Mouse (Mus musculus): ENCODE data around the gene Wbp11.

Gene Wbp11

DNA sequence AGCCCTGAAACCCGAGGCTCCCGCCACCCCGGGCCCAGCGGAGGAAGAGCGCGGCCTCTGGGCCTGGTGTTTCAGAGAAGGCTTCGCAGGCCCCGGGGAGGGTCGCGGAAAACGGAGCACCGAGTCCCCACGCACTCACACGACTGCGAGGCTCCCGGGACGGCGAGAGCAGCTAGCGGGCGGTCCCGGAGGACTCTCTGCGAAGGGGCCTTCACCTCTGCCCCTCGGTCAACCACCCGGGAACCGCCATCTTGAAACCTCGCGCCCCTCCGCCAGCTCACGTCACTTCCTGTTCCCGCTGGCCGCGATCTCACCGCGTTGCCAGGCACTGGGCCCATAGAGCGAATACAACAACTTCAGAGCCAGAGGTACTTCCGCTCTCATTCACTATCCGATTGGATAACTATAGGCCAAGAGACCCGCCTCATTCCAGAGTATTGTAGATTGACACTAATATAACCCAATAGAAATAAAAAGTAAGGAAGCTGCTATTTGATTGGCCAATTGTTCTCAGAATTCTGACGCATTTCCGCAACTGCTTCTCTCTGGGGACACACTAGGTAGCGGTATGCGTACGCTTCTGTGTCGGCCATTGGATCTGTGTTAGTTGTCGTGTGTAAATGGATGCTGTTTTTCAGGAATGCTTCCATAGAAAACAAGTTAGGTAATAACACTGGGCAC, at the start of gene Wbp11:
Wbp11 (minus strand) TSS at position 353 of the 681 bp plus-strand sequence.
- DNase-seq: peak; percentile 95

DNA sequence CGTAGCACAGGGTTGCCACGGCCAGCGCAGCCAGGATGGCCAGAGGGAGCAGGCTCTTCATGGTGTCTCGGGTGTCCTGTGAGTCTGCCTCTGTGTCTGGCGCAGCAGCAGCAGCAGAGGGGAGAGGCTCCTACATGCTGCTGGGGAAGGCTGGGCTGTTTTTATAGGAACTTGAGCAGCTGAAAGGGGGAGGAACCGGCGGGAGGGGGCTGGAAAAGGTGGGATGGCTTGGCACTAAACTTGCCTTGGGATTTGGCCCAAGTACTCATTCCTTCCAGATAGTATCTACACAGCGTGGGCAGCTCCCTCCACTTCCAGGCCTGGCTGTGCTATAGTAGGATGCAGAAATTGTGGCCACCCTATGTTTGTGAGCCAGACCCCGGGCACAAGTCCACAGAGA, 47.6 kb upstream of the Wbp11 start, which contains the start of gene Mgp:
Mgp (minus strand) TSS at position 154 of the 400 bp plus-strand sequence.
- DNase-seq: no peak

DNA sequence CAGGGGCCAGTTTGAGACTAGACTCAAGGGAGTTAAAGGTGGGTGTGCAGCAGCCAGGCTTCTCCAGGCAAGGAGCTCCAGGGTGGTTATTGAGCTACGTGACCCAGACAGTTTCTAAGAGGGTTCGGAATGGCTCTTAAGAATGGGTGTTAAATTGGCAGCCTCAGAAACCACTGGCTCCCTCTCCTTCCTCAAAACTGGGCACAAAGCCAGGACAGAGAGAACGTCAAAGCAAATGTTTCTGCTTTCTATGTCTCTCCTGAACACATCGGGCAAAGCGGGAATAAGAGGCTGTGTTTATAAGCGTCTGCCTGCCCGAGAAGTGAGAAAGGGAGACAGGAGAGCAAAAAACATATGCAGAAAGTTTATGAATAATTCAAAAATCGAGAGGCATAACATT, 46.6 kb upstream of the Wbp11 start:
- no peak for DNase-seq

DNA sequence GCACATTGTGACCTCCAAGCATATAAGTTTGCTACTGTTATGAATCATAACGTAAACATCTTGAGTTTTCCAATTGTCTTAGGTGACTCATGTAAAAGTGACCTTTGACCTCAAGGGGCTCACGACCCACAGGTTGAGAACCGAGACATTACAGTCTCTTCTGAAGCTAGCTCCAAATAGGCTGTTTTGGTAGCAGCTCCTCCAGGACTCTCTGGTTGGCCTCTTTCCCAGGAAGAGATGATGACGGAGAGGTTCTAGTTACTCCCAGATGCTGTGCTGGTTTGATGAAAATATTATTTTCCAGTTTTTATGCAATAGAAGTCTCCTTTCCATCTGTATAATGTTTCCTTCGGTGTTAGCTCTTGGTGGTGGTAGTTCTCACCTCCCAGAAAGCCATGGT, 40.9 kb upstream of the Wbp11 start:
- DNase-seq: no peak

DNA sequence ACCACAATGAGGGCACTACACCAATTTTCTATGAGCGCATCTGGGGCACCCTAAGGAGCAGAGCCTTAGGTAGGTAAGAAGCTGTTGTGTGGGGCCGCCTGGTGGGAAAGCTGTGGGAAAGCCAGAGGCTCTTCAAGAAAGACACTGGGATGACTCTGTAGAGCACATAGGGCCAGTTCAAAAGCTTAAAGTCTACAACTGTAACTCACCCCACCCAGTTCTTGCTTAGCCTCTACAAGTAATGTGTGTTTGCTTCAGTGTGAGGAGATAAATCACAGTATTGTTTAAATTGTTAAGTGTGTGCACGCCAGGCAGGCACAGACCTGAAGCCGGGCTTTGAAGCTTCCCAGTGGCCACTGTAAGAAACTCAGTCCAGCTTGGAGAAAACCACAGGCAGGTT, 38.1 kb upstream of the Wbp11 start:
- no peak for DNase-seq

DNA sequence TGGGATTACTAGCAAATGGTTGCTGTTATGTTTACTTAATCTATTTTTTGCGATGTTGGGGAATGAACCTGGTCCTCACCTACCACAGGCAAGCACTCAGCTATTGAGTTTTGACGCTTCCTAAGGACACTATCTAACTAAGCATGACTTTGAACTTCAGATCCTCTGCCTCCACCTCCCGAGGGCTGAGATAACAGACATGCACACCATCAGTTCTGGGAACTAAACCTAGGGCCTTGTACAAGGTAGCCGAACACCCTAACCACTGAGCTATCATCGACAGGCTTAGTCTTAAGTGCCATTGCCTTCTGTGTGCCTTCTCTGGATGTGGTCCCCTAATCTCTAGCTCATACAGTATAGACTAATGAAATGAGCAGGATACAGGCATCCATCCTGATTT, 37.3 kb upstream of the Wbp11 start:
- DNase-seq: no peak

DNA sequence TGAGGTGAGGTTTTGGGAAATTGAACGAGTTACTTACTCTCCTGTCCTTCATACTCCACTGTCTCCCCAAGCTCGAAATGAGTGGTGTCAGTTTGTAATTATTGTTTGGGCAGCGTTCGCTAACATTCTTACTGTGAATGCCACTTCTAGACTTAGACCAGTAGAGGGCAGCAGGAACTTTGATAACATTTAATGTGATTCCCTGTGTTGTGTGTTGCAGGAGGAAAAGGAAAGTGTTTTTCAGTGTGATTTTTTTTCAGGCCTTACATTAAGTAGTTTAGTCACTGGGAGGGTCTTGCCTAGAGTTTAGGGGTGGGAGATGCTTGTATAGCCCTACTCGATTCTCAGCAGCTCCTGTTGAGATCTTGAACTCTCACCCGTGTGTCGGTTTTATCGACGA, 33.0 kb upstream of the Wbp11 start:
- peak in 1 of 2 experiments; percentile 21 for DNase-seq

DNA sequence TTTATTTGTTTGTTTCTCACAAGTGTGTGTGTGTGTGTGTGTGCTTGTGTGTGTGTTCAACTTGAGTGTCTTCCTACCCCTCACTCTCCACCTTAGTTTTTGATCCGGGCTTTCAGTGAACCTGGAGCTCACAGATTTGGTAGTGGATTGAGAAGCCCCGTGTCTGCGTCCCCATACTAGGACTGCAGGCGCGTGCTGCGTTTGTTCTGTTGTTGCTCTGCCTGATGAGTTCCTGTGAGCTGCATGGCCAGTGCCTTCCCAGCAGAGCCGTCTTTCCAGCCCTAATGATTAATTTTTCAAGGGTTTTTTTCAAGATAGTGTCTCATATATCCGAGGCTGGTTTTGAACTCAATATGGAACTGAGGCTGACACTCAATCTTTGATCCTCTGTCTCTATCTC, 30.4 kb upstream of the Wbp11 start:
- no peak for DNase-seq

DNA sequence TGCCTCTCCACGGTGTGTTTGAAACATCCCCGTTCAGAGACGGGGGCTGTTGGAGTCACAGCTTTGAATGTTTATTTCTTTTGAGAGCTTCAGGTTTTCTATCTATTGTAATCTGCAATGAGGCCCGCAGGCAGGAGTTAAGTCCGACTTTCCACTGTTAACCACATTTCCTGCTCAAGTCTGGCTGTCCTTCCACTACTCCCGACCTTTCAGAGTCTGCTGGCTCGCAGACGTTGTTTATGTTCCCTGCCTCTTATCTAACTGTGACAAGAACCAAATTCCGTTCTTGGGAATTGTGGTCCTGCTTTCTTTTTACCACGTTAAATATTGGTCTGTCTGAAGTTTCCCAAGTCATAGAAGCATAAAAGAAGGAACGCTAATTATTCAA, 29.8 kb upstream of the Wbp11 start:
- DNase-seq: no peak

DNA sequence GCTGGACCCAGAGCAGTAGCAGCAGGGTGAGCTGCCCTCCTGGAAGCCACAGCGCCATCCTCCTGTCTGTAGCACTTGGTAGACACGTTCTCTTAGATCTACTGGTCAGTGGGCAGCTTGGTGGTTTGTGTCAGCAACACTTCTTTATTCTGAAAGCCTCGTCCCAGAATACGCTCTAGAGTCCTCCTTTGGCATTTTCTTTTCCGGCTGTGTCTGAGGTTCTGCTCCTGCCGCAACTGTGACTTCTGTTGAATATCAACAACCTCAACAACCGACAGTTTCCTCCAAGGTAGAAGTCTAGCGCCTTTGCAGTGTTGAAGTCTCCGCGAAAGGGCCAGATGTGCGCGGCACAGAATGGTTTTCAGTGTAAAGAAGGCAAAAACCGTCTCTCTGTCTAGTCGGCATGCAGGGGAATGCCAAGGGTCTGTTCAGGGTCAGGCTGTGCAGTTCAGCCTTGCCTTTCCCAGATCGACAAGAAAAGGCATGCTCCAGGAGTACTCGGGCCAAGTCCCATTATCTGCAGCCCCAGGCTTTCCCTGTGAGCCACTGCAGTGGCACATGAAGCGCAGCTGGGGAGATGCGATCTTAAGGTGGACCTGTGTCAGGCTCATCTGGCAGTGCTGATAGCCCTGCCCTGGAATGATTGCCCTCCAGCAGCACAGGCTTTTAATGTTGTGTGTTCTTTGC, 29.3 kb upstream of the Wbp11 start, which contains the start of gene Art4:
Art4 (minus strand) TSS at position 548 of the 687 bp plus-strand sequence.
- no peak for DNase-seq

DNA sequence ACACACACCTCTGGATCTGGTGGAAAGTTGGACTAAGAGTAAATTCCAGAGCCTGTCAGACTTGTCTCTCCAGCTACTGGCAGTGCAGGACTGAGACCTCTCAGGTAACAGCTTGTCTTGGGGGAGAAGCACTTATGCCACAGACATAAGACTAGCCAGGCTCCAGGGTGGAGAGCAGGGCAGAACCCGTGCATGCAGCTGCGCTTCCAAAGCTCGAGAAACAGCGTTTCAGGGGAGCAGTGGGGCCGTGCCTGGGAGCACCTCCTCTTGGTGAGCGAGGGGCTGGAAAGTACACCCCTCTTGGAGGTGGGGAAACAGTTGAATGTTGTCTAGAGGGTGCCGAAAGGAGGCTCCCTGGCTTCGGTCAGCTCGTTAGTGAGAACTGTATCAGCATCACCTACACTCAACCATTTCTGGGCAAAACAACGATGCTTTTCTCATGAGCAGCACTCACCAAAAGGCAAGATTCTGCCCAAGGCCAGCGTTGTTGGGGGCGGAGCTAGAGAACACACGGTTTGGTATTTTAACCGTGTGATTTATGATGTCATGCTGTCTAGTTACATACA, 28.1 kb upstream of the Wbp11 start:
- no peak for DNase-seq

DNA sequence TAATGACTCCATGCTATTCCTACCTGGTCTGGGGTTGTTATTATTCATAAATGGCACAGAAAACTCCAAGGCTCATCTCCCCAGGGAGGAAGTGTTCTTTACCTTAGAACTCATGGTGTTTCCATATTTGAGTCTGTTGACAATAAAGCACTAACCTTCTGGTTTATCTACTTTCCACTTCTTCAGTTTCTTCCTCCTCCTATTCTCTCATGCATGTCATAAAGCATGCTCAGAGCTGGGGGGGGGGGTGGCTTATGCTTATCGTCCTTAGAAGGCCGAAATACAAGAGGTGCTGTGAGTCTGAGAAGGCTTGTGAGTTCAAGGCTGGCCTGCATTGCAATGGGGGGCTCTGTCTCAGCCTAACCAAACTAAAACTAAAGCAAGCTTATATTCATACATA, 27.1 kb upstream of the Wbp11 start:
- no peak for DNase-seq

DNA sequence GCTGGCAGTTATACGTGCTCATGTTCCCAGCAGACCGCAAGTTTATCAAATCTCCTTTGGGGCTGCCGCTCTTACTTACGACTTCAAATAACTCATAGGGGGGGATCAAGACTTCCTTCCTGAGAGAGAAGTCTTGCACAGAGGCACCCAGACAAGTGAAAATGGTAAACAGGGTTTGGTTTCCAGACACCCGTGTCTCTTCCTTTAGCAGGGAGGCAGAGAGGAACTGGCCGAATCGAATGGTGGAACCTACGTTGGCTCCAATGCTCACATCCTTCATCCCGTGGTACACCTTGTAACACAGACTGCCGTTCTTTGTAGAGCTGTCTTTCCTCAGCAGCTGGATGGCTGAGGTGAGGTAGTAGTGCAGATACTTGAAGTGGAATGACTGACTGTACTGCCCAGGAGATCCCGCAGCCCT, 26.3 kb upstream of the Wbp11 start:
- DNase-seq: no peak

DNA sequence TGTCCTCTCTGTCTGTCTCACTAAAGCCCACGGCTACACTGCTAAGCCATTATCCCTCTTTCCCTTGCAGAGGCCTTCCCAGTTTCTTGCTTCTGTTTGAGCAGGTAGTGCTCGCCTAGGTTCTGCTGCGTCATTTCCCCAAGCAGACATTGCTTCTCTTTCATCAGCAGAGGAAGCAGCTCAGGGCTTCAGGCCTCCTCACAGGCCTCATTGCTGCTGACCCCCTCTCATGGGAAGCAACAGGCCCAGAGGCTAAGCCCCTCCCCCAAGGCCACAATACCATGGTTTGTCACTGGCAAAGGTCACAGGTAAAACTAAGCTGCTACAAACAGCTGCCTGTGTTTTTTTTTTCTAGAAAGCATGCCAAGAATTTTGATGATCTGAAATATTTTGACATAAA, 24.7 kb upstream of the Wbp11 start:
- DNase-seq: no peak

DNA sequence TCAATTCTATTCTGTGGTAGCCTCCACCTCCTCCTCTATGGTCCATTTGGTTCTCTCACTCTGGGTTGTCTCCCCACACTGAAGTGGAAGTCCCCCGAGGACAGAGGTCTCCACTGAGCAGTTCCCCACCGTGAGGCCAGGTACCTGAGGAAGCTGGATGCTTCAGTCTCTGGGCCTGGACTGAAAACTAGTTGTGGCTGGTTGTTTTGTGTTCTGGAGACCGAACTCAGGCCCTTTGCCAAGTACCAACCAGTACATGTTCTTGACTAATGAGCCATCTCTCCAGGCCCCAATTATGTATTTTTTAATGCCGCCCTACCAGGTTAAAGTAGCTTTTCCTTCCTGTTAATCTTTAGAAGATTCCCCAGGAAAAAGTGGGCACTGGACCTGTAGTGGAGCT, 24.3 kb upstream of the Wbp11 start:
- no peak for DNase-seq

DNA sequence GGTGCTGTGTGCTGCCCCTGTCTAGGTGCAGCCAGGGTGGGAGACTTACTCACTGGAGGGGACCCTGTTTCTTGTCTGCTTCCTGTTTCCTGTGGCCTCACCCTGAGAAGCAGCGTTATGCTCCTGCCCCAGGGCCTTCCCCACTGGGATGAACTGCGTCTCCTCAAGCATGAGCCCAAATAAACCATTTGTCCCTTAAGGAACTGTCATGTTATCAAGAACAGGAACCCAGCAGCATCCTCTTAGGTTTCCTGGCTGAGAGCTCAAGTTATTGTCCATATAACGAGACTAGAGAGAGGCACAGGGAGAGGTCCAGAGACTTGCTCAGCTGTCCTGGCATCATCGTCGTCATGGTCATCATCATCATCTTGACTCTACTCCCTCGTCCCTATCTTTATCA, 22.2 kb upstream of the Wbp11 start:
- no peak for DNase-seq

DNA sequence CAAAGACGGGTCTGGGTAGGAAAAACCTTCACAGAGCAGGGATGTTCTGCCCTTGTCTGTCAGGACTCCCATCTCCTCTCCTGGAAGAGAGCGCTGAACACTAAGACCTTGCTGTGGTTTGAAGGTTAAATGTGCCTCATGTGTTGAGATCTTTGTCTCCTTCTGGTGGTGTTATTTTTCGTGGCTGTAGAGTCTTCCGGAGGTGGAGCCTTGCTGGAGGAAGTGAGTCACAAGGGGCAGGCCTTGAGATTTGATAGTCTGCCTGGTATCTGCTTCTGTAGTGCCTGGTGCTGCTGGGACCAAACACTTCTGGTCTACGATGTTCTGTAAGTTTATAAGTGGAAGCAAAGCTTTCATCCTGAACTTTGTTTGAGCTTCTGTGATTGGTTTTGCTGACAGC, 20.9 kb upstream of the Wbp11 start:
- no peak for DNase-seq

DNA sequence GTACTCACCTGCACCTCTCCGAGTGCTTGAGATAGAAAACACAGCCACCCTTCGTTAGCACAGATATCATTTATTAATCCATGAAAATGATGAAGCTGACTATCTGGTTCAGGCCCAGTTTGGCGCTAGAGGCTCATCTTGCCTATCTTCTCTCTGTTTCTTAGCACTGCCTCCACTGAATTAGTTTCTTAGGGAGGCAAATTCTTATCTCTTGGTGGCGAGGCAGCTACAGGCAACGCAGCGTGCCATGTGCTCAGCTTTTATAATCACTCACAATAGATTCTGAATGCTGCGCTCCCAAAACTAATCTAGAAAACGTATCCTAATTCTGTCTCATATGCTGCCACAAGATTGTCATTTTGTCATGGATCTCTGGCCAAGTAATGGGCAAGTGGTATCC, 20.4 kb upstream of the Wbp11 start:
- DNase-seq: no peak

DNA sequence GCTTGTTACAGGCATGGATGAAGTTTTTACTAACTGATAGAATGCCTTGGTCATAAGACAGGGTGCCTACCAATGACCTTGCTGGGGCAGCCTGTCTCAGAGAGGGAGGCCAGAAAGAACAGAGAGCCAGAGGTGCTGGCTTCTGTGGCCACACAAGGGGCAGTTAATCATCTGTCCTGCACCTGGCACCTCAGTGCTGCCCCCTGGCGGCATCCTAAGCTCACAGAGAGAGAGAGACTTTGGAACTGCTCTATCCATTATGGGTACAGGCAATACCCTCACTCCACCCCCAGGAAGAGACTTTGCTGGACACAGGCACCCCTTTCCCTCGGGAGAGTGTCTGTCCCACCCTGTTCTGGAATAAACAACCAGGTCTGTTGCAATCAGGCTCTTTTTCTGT, 19.8 kb upstream of the Wbp11 start:
- DNase-seq: peak; percentile 7 to 31

DNA sequence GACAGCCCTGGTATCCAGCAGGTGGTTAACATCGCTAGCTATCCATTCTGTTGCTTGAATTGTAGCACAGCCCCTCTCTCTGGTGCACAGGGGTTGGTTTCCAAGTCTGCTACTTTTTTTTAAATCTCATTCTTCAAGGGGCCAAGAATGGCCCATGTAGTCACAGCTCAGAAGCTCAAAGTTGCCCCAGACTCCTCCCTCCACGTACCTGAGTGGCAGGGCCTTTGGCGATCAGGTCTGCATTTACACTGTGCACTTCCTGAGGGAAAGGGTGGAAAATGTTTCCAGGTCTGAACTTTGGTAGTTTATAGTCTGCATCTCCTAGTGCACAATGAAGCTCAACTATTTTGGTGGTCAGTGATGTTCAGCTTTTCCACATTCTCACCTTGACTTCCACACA, 19.2 kb upstream of the Wbp11 start:
- DNase-seq: no peak

DNA sequence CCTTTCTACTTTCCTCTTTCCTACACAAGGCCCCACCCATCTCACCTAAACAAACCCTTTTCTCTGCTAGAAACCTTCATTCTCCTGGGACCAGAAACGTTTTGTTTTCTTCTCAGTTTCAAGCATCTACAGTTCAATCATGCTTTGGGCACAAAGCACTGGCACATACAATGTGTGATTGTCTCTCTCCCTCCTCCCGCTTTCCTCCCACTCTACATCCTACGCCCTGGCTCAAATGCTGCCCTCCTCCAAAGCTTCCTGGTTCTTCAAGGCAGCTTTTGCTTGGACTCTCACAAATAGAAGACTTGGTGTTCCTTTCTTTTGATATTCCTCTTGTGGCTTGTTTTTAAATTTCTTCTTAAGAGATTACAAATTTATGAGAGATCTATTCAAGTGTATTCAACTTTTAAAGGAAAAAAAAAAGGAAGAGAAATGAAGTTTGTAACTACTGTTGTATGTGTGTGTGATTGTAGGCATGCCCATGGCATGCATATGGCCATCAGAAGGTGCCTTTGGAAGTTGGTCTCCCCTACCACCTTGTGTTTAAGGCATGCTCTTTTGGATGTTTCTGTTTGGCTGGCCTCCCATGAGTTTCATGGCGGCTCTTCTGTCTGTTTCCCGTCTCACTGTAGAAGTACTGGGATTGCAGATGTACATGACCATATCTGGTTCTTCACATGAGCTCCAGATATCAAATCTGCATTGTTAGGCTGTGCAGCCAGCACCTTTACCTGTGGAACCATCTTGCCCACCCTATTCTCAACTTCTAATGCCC, 17.9 kb upstream of the Wbp11 start:
- no peak for DNase-seq

DNA sequence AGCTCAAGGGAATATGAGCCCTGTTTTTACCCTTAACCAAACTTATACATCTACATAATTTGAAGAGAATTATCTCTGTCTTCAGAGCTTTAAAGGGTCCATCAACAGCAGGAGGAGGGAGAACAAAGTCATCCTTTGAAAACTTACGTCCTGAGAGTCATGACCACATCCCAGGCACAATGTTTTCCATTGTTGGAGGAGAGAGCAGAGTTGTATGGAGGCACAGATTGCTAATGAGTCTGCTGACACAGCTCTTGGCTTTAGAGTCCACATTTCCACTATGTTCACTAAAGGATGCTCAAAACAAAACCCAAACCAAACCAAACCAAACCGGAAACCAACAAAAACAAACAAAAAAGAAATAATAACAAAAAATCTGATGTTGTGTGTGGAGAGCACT, 16.9 kb upstream of the Wbp11 start:
- DNase-seq: no peak

DNA sequence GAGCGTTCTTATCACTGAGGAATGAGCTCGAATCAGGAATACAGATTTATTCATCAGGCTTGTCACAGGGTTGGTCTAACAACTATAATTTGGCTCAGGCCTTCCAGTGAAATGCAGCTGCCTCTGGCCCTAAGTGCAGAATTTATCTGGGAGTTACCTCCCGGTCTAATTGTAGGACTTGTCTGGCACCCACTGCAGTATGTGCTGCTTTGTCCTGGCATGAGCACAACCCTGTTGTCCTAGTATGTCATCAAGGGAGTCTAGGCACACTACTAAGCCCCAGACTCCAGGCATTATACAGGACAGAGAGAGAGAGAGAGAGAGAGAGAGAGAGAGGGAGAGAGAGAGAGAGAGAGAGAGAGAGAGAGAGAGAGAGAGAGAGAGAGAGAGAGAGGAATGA, 9.3 kb upstream of the Wbp11 start:
- no peak for DNase-seq

DNA sequence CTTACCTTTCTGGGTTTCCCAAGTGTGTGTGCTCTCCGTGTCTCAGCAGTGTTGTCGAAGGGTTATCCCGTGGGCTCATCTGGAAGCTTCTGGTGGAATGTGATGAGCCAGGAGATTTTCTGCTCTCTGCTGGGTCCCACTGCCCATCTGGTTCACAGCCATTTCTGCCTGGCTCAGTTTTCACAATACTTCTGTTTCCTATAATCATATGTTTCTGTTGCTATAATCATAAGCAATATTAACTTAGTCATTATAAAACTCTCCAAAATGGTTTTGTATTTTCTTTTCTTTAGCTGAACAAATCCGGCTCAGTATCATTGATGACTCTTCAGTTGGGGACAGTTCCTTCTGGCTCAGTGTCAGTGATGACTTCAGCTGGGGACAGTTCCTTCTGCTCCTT, 7.3 kb upstream of the Wbp11 start, which contains the start of gene Smco3:
Smco3 (minus strand) TSS at position 101 of the 400 bp plus-strand sequence.
- no peak for DNase-seq

Data from cerebellum, postnatal 36 days (tissue).